Mouse (Mus musculus) adrenal gland, postnatal 36 days (tissue): Measurements from ENCODE around the gene Atp5b. TPM values are rescaled to one million over a fixed set of nuclear protein-coding genes. Genes with fewer than 3 reads are reported as not detected.
"Not testable (repeated sequence)": the region's sequence is repeated elsewhere in the genome, so short reads cannot be mapped to it uniquely, and the experiment has no call there.

Source experiments
- DNase-seq, 2 experiments: peaks; one replicate each; pipeline ENCODE4 v3.0.0; 2021; ENCODE audit warnings: mixed read lengths in 1 of 2
- long read RNA-seq, 2 experiments: library from polyadenylated mRNA; stranded (forward); transcript quantifications; one replicate each; pipeline ENCODE4 v2.0.0; 2021; ENCODE audit warnings: borderline sequencing depth in 2 of 2
- total RNA-seq, 2 experiments: library from RNA; stranded (reverse); gene quantifications; 2 replicates each; pipeline ENCODE4 v1.2.3; 2021

The Atp5b gene
- total RNA-seq = 1,000 to 10,000 TPM; 2,942 to 3,172 TPM
- long read RNA-seq, experiment 1, transcript Atp5b-201 (10 exons, 1,916 nt) = major isoform, 3,366 of 4,075 reads
- long read RNA-seq, experiment 1, transcript Atp5b-205 (5 exons, 1,131 nt) = minor isoform, 6 of 4,075 reads
- long read RNA-seq, experiment 1, partial matches to known transcripts = 670 of 4,075 reads
- long read RNA-seq, experiment 1, other reads (novel, unspliced or antisense) = 32 of 4,075 reads
- long read RNA-seq, experiment 2, transcript Atp5b-201 (10 exons, 1,916 nt) = major isoform, 1,198 of 1,563 reads
- long read RNA-seq, experiment 2, partial matches to known transcripts = 350 of 1,563 reads
- long read RNA-seq, experiment 2, other reads (novel, unspliced or antisense) = 12 of 1,563 reads

DNA sequence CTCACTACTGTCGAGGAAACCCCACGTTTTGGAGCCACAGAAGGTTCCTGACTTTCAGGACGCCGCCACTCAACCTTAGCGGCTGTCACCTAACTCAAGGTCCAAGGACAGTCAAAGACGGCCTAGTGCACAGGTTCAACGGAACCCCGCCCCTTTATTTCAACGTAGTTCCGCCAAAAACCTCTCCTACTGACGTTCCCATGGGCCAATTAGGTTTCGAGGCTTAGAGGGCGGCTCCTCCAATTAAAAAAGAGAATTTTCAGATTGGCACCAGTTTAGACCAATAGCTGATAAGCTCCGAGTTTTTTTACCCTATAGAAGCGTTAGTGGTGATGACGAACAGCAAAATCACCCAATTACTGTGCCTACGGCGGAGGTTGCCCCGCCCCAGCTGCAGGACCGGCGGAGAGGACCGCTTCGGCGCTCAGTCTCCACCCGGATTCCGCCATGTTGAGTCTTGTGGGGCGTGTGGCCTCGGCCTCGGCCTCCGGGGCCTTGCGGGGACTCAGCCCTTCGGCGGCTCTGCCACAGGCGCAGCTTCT lies at the start of gene Atp5b:
TSS of gene Atp5b (plus strand) at position 394 of the 542 bp plus-strand sequence.
- peak; percentile 94 for DNase-seq

DNA sequence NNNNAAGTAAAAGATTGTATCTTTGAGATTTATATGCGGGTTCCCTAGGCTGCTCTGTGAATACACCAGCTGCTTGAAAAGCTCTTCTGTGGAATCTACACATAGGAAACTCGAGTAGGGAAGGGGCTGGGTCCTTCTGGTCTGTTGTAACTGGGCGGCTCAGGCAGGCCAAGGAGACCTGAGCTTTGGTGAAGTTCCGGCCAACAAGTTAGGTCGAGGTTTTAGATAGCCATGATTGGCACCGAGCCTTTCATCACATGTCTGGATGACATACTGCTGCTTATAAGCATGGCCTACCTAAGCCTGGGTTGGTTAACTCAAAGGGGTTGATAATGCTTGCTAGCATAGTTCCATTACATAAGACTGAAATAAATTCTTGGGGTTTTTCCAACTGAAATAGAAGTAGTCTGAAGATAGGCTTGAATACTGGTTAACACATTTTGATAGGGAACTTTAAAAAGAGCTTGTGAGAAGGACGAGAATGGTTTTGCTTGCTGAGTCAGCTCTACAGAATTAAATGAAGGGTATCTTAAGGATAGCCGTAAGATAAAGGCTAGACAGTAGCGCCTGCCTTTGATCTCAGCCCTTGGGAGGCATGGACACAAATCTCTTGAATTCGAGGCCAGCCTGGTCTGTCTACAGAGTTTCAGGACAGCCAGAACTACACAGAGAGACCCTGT lies 46.2 kb upstream of the Atp5b start:
- peak; percentile 60 to 70 for DNase-seq

DNA sequence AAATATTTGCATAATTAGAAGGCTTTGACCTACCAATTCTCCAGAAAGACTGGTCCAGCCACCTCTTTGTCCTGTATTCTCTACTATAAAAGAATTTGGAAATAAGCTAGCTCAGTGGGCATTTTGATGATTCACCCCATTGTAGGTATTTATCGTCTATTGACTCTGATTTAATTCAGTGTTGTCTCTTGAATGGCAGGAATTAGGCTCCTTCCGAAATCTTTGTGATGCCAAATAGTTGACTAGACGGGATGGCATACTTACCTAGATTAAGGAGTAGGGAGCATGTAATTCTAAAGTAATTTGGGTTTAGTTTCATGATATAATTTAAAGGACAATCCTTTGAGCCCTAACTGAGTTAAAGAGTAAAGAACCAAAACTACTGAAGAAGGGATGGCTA lies 45.2 kb upstream of the Atp5b start:
- DNase-seq = no peak

DNA sequence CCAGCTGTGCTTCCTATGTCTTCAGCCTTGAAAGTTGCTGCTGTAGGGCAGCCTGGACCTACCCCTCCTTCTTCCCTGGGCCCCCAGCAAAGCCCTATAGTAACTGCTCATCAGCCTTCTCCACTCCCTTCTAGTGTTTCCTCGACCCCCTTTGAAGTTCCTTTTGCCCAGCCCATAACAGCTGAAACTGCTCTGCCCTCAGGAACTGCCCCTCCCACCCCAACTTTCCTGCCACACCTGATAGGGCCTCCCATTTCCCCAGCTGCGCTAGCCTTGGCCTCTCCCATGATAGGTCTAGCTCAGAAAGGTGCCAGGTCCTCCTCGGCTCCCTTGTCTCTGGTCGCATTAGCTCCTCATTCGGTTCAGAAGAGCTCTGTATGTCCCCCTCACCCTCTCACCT lies 43.9 kb upstream of the Atp5b start:
- no peak for DNase-seq

DNA sequence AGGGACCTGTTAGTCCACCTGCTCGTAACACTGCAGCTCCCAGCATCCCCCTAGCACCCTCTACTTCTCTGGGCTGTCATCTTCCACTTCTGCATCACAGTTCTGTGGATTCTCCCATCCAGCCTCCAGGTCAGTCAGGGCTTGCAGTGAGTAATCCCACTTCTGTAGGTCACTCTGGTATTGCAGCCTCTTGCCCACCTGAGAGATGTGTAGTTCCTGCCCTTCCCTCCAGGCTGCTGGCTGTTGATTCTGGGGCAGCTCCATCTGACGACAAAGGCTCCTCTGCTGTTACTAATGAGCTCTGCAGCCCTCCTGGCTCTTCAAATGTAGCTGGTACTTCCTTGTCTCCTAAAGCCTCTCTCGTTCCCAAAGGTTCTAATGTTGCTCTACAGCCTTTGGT lies 43.2 kb upstream of the Atp5b start:
- DNase-seq = no peak

DNA sequence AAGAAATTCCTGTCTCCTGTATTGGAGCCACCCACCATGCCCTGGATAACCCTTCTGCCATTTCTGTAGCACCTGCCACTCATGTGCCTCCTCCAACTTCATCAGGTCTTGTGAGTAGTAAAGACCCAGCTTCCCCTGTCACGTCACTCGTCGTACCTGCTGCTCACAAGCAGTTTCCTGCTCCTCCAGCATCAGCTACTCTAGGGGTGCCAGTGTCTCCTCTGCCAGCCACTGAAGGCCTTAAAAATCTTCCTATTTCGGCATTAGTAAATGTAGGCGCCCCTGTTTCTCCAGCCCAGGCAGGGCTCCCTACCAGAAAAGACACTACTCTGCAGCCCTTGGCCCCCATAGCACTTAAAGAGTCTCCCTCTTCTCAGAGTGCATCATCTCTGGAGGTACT lies 42.8 kb upstream of the Atp5b start:
- no peak for DNase-seq

DNA sequence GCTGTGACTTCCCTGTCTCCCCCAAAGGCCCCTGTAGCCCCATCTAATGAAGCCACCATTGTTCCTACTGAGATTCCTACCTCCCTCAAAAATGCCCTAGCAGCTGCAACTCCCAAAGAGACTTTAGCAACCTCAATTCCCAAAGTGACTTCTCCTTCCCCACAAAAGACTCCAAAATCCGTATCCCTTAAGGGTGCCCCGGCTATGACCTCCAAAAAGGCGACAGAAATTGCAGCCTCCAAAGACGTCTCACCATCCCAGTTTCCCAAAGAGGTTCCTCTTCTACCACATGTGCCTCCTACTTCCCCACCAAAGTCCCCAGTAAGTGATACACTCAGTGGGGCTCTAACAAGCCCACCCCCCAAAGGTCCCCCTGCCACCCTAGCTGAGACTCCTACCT lies 41.4 kb upstream of the Atp5b start:
- no peak for DNase-seq

DNA sequence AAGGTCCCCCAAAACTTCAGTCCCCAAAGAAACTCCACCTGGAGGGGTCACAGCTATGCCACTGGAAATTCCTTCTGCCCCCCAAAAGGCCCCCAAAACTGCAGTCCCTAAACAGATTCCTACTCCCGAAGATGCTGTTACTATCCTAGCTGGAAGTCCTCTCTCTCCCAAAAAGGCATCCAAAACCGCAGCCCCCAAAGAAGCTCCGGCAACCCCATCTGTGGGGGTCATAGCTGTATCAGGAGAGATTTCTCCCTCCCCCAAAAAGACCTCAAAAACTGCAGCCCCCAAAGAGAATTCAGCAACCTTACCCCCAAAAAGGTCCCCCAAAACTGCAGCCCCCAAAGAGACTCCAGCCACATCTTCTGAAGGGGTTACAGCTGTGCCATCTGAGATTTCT lies 40.6 kb upstream of the Atp5b start:
- no peak for DNase-seq

DNA sequence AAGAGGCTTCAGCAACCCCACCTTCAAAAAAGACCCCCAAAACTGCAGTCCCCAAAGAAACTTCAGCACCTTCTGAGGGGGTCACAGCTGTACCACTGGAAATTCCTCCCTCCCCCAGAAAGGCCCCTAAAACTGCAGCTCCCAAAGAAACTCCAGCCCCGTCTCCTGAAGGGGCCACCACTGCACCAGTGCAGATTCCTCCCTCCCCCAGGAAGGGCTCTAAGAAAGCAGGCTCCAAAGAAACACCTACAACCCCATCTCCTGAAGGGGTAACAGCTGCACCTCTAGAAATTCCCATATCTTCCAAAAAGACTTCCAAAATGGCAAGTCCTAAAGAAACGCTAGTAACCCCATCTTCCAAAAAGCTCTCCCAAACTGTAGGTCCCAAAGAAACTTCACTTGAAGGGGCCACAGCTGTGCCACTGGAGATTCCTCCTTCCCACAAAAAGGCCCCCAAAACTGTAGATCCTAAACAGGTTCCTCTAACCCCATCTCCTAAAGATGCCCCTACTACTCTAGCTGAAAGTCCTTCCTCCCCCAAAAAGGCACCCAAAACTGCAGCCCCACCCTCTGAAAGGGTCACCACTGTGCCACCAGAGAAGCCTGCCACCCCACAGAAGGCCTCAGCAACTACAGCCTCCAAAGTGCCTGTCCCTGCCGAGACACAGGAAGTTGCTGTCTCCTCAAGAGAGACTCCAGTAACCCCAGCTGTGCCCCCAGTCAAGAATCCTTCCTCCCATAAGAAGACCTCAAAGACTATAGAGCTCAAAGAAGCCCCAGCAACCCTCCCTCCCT lies 39.8 kb upstream of the Atp5b start:
- DNase-seq = no peak

DNA sequence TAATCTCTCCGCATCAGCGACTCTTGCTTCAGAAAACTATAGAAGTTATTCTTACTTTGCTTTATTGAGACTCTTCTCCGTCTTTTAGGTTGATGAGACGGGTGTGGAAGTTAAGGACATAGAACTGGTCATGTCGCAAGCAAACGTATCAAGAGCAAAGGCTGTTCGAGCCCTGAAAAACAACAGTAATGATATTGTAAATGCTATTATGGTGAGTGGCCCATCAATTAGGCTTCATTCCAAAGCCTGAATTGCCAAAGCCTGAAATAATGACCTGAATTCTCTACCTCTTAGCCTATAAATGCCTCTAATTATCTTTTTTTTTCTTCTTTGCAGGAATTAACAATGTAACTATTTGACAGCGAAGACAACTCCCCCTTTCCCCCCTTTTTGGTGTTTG lies 34.9 kb upstream of the Atp5b start:
- no peak for DNase-seq

DNA sequence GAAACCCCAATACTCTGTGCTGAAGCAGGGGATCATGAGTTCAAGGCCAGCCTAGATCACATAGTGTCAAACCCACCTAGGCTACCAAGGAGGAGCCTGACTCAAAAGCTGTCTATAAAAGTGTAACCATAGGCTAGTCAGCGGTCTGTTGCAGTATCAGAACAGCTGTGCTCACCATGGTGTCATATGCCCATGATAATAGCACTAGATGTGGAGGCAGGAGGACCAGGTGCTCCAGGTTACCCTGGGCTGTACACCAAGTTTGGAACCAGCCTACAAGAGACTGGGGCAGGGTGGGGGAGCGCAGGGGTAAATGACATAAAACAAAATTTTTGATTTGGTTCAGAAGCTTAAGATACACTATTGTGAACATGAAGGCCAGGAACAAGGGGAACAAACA lies 33.3 kb upstream of the Atp5b start:
- DNase-seq = no peak

DNA sequence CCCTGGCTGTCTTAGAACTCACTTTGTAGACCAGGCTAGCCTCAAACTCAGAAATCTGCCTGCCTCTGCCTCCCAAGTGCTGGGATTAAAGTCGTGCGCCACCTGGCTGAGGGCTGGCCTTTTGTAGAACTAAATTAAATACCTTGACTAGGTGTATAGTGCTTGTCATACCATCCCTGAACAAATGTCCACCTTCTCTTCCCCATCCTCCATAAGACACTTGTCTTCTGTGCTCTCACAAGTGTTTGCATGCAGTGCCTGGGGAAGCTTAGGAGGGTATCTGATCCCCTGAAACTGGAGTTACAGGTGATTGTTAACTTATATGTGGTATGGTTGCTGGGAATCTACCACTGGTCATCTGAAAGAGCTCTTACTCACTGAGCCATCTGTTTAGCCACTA lies 32.7 kb upstream of the Atp5b start:
- DNase-seq = no peak

DNA sequence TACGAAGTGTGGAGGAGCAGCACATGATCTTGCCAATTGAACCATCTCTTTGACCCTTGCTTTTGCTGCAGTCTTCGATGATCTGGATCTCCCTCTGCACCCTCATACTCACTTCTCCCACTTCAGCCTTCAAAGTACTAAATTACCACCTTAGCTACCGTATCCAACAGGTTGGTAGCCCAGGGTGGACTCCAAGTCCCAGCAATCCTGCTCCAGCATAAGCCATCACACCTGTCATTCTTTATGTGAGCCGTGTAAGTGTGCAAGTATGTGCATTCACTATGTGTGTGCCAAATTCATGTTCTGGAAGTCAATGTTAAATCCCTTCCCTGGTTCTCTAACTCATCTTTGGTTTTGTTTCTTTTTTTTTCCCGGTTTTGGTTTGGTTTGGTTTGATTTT lies 31.5 kb upstream of the Atp5b start:
- DNase-seq = no peak

DNA sequence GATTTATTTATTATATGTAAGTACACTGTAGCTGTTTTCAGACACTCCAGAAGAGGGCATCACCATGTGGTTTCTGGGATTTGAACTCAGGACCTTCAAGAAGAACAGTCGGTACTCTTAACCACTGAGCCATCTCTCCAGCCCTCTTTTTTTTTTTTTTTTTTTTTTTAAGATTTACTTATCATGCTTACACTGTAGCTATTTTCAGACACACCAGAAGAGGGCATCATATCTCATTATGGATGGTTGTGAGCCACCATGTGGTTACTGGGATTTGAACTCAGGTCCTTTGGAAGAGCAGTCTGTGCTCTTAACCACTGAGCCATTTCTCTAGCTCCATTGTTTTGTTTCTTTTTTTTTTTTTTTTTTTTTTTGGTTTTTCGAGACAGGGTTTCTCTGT lies 30.9 kb upstream of the Atp5b start:
- DNase-seq = not testable (repeated sequence)

DNA sequence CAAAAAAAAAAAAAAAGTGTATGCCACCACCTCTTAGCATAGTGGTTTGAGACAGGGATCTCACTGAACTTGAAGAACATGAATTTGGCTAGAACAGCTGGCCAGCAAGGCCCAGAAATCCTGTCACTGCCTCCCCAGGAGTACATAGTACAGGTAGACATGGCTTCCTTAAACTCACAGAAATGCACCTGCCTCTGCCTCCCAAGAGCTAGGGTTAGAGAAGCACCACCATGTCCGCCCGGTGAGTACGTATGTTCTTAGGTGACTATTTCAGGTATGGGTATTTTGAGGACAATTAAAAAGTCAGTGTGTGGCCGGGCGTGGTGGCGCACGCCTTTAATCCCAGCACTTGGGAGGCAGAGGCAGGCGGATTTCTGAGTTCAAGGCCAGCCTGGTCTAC lies 30.1 kb upstream of the Atp5b start:
- no peak for DNase-seq

DNA sequence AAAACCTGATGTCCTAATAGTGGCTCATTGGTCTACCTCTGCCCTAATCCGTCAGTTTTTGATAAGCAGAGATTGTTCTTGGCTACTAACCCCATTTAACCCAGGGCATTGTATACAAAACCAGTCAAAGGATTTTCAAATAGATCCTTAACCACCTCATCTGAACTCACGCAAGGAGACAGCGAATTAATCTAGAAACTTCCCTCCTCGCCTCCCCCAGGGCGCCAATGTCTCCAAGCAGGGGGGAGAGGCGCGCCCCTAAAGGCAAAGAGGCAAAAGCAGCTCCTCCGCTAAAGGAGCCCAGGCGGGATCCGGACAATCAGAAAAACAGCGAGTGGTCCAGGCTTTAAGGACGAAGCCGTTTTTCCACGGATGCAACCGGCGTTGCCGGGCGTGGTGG lies 24.9 kb upstream of the Atp5b start:
- DNase-seq = no peak

DNA sequence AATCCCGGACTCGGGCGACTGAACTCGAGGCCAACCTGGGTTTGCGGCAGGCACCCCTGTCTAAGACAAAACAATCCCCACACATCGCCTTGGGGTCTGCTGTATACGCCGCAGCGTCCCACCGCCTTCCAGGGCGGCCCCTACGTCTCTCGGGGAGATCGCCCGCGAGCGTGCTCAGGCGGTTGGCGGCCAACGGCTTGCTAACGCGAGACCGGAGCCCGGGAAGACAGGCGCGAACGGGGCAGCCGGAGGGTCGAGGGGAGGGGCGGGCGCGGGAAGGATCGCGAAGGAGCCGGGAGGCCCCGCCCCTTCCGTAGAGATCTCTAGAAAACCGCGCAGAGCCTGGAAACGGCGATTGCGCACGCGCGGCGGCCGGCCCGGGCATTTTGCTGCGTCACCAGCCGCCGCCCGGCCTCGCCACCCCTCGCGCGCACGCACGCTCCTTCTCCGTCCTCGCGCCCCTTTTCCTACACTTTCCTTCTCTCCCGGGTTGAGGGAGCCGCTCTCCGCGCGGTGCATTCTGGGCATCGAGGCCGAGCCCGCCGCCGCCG lies 24.4 kb upstream of the Atp5b start, which contains the start of gene Ptges3:
TSS of gene Ptges3 (plus strand) at position 354 of the 551 bp plus-strand sequence.
- DNase-seq = peak; percentile 98 to 100

DNA sequence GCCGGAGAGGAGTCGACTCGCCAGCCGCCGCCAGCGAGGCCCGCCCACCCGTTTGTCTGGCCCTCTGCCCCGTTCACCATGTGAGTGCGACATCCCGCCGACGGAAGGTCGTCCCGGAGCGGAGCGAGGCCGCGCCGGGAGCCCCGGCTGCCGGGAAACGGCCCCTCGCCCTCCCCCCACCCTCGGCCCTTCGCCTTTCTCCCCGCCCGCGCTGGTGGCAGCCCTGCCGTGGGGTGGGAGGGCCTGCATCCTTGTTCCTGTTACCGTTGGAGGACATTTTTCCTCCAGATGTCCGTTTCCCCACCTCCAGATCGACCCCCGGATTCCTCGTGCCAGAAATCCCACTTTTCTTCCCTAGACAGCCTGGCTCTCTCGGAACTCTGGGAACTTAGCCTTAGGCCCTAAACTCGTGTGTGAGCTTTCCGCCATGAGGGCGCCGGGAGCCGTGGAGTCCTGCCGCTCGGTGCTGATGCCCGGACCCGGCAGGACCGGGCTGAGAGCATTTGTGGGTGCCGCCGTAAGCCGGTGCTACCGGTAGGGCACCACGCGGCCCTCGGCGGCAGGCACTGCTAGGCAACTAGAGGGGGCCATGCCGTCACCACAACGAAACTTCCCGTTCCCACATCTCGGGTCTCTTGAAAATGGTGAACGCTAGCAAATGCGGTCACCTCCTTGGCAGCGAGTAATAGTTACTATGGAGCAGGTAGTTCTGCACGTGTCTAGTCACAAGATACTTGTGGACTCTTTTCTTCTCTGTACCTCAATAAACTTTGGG lies 23.7 kb upstream of the Atp5b start:
- peak; percentile 65 to 72 for DNase-seq

DNA sequence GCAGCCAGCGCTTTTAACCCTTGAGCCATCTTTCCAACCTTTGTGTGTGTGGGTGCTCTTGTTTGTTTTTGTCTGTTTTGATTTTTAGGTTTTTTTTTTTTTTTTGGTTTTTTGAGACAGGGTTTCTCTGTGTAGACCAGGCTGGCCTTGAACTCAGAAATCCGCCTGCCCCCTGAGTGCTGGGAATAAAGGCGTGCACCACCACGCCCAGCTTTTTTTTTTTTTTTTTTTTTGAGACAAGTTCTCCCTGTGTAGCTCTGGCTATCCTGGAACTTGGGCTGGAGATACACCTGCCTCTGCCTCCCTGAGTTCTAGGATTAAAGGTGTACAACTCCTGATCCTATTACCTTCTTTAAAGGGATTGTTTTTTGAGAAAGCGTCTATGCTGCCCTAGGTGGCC lies 22.0 kb upstream of the Atp5b start:
- DNase-seq = no peak

DNA sequence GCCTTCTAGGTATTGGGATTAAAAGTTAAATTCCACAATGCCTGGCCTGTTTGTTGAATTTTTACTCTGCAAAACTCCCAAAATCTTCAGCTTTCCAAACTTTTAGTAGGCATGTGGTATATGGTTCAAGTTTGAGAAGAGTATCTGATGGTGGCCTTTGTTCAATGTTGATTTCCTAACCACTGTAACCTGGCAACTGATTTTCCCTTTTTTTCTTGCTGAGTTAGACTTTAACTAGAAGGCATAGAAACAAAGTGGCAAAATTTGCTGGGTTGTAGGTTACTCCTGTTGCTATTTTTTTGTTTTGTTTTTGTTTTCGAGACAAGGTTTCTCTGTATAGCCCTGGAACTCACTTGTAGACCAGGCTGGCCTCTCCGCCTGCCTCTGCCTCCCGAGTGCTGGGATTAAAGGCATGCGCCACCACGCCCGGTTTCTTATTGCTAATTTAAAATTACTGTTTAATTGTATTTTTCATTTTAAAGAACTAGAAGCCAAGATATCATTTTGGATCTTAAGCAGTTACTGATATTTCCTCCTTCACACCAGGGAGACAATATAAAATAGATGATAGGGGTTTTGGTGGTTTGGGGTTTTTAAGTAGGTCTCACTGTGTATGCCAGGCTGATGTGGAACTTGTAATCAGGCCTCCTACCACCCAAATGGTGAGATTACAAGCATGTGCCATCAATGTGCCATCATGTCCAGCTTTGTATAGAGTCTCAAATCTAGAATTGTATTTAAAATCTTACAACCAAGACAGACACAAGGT lies 20.7 kb upstream of the Atp5b start:
- no peak for DNase-seq

DNA sequence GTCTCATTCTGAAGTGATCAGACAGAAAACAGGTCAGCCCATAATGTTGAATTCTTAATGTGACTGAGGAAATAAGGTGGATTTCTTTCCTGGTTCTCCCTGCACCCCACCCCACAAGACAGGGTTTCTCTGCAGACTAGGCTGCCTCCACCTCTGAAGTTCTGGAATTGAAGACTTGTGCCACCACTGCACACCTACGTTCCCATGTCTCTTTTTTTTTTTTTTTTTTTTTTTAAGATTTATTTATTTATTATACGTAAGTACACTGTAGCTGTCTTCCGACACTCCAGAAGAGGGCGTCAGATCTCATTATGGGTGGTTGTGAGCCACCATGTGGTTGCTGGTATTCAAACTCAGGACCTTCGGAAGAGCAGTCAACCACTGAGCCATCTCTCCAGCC lies 17.0 kb upstream of the Atp5b start:
- DNase-seq = no peak
